Mouse (Mus musculus): ENCODE results near the gene Klk9. TPM values are rescaled to one million over a fixed set of nuclear protein-coding genes. Genes with fewer than 3 reads are reported as not detected.

The Klk9 gene
- polyA plus RNA-seq, 1 experiment, result not detected

DNA sequence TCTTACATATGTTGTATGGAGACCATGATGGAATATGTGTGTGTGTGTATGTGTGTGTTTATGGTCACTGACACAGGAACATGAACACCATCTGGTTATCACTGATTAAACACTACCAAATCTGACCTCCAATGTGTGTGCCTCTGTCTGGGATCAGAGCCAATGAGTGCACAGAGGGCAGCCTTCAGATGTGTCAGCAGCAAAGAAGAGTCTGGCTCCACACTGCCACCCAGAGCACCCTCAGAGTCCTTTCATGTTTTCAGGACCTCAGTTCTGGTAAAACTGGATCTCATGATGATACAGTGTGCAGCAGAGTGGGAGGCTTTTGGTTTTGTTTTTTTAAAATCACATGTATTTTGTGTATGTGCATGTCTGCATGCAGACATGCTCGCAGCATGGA, 6.4 kb upstream of the Klk9 start:
- Histone ChIP-seq H3K27ac (ENCODE audit: insufficient read depth, low read length) (no peak overlapping the region), H3K4me3 (ENCODE audit: insufficient read depth, low read length) (no peak overlapping the region), H3K4me1 (ENCODE audit: control insufficient read depth, insufficient read depth, low read length) (peaks cover 7% of the 10 kb centered on the region)
- TF ChIP-seq POLR2A (IDR thresholded peaks at IDR 0.05; ENCODE audit: low read depth, low read length) (no peak), CTCF (IDR thresholded peaks at IDR 0.05; ENCODE audit: borderline replicate concordance, insufficient read depth, low read length) (peak; percentile 15; the same call in 1 of the 2 replicates)

DNA sequence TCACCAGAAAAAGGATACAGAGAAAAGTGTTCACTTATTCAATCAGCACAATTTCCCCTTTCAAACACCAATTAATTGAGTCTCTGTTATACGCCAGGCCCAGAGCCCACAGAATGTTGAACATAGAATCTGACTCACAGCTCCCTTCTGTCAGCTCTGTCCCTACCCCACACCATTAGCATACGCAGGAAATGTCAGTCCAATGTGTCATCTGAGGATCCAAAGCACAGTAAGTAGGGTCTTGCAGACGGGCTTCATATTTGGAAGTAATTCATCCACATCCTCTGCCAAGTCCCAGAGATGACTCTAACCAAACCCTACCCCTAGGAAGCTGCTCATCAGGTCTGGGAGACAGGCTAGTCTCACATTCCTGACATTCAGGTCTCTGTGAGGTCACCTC, 3.6 kb upstream of the Klk9 start:
- Histone ChIP-seq H3K4me3 (ENCODE audit: insufficient read depth, low read length) (no peak overlapping the region), H3K4me1 (ENCODE audit: control insufficient read depth, insufficient read depth, low read length) (peaks cover 4% of the 10 kb centered on the region), H3K27ac (ENCODE audit: insufficient read depth, low read length) (peak overlapping the region; percentile 91)
- TF ChIP-seq CTCF (IDR thresholded peaks at IDR 0.05; ENCODE audit: borderline replicate concordance, insufficient read depth, low read length) (no peak), POLR2A (IDR thresholded peaks at IDR 0.05; ENCODE audit: low read depth, low read length) (no peak)

DNA sequence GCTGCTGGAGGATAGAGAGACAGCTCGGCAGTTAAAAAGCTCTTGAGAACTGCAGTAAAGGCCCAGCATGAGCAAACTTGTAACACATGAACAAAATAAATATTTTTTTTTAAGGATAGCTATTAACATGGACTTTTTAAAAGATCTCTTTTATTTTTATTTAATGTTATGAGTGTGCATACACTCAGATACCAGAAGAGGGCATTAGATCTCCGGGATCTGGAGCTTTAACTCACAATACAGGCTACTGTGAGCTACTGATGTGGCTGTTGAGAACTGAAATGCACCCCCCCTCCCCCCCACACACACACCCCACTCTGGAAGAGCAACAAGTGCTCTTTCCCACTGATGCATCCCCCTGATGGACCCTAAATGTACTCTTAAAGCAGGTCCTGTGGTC, 2.4 kb upstream of the Klk9 start:
- TF ChIP-seq CTCF (IDR thresholded peaks at IDR 0.05; ENCODE audit: borderline replicate concordance, insufficient read depth, low read length), result no peak
- TF ChIP-seq POLR2A (IDR thresholded peaks at IDR 0.05; ENCODE audit: low read depth, low read length), result no peak
- Histone ChIP-seq H3K4me3 (ENCODE audit: insufficient read depth, low read length) (no peak overlapping the region), H3K27ac (ENCODE audit: insufficient read depth, low read length) (peak overlapping the region; percentile 80), H3K4me1 (ENCODE audit: control insufficient read depth, insufficient read depth, low read length) (peaks cover 4% of the 10 kb centered on the region)

DNA sequence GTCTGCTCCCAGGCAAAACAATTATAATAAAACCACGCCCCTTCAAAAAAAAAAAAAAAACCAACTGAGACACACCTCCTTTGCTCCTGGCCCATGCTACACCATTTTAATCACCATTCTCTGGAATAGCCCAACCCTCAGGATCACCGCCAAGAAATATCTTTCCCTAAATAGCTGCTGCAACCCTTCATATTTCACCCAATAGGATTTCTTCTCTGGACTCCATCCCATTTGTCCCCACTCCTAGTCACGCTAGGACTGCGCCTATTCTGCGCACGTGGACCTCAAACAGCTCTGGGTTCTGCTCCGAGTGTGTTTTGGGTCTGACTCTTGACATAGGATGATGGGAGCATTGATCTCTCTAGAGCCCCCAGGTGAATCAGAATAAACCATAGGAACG, 4.7 kb downstream of the Klk9 start:
- Histone ChIP-seq H3K27ac (ENCODE audit: insufficient read depth, low read length) (no peak overlapping the region), H3K4me1 (ENCODE audit: control insufficient read depth, insufficient read depth, low read length) (no peaks in the 10 kb centered on the region), H3K4me3 (ENCODE audit: insufficient read depth, low read length) (peak overlapping the region; percentile 83)
- TF ChIP-seq POLR2A (IDR thresholded peaks at IDR 0.05; ENCODE audit: low read depth, low read length) (peak; percentile 43), CTCF (IDR thresholded peaks at IDR 0.05; ENCODE audit: borderline replicate concordance, insufficient read depth, low read length) (no peak)

DNA sequence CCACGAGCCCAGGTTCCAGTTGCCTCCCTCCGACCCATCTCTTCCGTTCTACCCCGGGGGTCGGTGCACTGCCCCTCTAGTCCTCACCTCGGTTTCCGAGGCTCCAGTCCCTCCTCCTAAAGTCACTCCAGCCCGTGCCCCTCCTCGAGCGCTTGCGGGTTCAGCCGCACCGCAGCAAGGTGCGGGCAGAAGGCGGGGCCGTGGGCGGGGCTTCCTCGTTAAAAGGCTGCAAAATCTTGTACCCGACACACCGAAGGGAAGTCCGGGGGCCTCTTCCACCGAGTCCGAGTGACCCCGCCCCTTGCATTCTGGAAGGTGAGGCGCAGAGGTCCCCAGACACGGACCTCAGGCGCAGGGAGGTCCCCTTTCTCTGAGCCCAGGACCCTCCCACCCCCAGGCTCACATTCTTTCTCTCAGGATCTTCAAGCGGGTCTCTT, 5.7 kb downstream of the Klk9 start, which contains the start of gene Klk8:
Gene Klk8 (plus strand): TSS at position 245 of the 437 bp plus-strand sequence.
- Histone ChIP-seq H3K4me3 (ENCODE audit: insufficient read depth, low read length) (peak within 1 kb of the TSS; percentile 83), H3K4me1 (ENCODE audit: control insufficient read depth, insufficient read depth, low read length) (no peaks in the 10 kb centered on the region), H3K27ac (ENCODE audit: insufficient read depth, low read length) (no peak within 1 kb of the TSS)
- no peak for TF ChIP-seq CTCF (IDR thresholded peaks at IDR 0.05; ENCODE audit: borderline replicate concordance, insufficient read depth, low read length)
- no peak for TF ChIP-seq POLR2A (IDR thresholded peaks at IDR 0.05; ENCODE audit: low read depth, low read length)

DNA sequence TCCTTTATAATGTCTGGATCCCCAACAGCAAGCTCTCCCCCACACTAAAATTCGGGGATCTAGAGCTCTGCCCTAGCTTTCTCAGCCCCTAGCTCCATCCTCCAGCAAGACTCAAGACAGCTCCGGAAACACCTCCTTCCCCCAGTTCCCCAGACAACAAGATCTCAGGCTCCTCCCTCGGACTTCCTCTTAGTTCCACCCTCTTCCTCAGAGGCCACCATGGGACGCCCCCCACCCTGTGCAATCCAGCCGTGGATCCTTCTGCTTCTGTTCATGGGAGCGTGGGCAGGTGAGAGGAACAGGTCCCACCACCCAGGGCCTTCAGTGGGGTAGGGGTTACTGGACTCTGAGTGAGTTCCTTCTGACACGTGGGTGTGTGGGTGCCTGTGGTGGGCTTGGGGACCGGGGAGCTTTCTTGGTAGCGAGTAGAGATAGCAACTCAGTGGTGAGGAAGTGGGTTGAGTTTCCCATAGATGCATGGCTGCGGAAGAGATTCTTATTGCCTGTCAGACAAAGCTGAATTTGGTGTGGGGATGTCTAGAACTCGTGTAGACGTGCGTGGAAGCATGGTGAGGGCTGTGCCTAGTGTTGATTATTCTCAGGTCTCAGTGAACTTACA, 6.3 kb downstream of the Klk9 start:
- Histone ChIP-seq H3K27ac (ENCODE audit: insufficient read depth, low read length) (no peak overlapping the region), H3K4me1 (ENCODE audit: control insufficient read depth, insufficient read depth, low read length) (no peaks in the 10 kb centered on the region), H3K4me3 (ENCODE audit: insufficient read depth, low read length) (peak overlapping the region; percentile 83)
- TF ChIP-seq CTCF (IDR thresholded peaks at IDR 0.05; ENCODE audit: borderline replicate concordance, insufficient read depth, low read length) (no peak), POLR2A (IDR thresholded peaks at IDR 0.05; ENCODE audit: low read depth, low read length) (0 out of 2 replicates have a peak, but pooled peaks have one; percentile 20)

DNA sequence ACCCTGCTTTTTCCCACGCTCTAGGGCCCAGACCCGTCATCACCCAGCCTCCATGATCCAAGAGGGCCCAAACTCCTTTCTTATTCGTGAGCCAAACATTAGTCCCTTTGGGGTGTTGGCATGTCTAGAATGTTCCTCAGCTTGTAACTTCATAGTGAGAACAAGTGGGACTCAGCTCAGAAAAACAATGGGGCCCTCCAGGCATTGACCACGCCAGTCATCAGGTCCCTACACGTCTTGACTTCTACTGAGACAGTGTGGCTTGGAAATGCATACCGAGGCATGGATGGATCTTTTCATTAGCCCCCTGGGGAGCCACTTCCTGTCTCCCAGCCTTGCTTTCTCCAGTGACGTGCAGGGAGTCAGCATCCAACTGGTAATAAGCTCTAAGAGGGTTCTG, 8.2 kb downstream of the Klk9 start:
- TF ChIP-seq CTCF (IDR thresholded peaks at IDR 0.05; ENCODE audit: borderline replicate concordance, insufficient read depth, low read length) (no peak), POLR2A (IDR thresholded peaks at IDR 0.05; ENCODE audit: low read depth, low read length) (no peak)
- H3K4me1 ChIP-seq (ENCODE audit: control insufficient read depth, insufficient read depth, low read length), result no peaks in the 10 kb centered on the region
- H3K27ac ChIP-seq (ENCODE audit: insufficient read depth, low read length), result no peak overlapping the region
- H3K4me3 ChIP-seq (ENCODE audit: insufficient read depth, low read length), result no peak overlapping the region

DNA sequence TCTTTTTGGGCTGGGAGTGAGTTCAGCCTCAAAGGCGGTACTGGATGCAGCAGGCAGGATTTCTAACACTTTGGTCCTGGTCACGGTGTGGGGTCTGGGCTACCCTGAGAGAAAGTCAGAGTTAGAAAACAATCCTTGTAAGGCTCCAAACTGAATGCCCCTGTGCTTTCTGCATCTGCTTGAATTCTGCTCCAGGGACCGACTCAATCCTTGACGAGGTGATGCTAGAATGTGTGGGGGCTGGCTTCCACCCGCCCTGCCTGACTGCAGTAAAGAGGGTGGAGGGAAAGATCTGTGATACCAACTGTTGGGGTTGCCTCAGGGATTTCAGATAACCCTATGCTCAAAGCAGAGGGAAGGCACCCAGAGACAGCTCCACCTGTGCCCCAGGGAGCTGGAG, 19.3 kb downstream of the Klk9 start, which contains the start of gene Klk7:
Gene Klk7 (plus strand): TSS at position 301 of the 400 bp plus-strand sequence.
- Histone ChIP-seq H3K27ac (ENCODE audit: insufficient read depth, low read length) (no peak within 1 kb of the TSS), H3K4me1 (ENCODE audit: control insufficient read depth, insufficient read depth, low read length) (no peaks in the 10 kb centered on the region), H3K4me3 (ENCODE audit: insufficient read depth, low read length) (no peak within 1 kb of the TSS)
- TF ChIP-seq POLR2A (IDR thresholded peaks at IDR 0.05; ENCODE audit: low read depth, low read length) (no peak), CTCF (IDR thresholded peaks at IDR 0.05; ENCODE audit: borderline replicate concordance, insufficient read depth, low read length) (no peak)

DNA sequence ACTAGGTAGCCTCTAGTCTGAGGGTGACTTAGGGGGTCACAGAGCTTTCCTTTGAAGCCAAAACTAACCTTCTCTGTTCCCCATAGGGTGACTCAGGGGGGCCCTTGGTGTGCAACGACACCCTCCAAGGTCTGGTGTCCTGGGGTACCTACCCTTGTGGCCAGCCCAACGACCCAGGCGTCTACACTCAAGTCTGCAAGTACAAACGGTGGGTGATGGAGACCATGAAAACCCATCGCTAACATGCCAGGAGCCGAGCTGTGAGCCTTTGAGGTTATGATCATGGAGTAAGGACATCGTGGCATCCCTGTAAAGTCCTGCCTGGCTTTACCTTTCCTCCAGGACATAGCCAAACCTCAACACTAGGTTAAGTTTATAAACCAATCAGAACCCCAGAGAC, 23.5 kb downstream of the Klk9 start:
- no peak overlapping the region for H3K27ac ChIP-seq (ENCODE audit: insufficient read depth, low read length)
- TF ChIP-seq POLR2A (IDR thresholded peaks at IDR 0.05; ENCODE audit: low read depth, low read length) (no peak), CTCF (IDR thresholded peaks at IDR 0.05; ENCODE audit: borderline replicate concordance, insufficient read depth, low read length) (no peak)
- H3K4me1 ChIP-seq (ENCODE audit: control insufficient read depth, insufficient read depth, low read length), result no peaks in the 10 kb centered on the region
- no peak overlapping the region for H3K4me3 ChIP-seq (ENCODE audit: insufficient read depth, low read length)

DNA sequence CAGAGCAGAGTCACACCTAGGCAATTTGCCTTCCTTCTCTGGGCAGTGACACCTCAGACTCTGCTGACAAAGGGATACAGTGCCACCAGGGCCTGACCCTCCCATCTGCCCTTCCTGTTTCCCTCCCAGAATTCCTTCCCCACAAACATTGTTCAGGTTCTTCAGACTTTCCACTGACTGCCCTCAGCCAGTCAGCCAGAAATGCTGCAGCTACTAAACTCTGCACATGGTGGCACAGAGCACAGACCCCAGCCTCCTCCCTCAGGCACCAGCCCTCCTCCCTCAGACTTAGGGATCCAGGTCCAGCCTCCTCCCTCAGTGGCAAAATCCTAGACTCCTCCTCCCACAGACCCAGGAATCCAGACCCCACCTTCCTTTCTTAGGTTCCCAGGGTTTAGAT, 25.1 kb downstream of the Klk9 start:
- Histone ChIP-seq H3K4me3 (ENCODE audit: insufficient read depth, low read length) (no peak overlapping the region), H3K27ac (ENCODE audit: insufficient read depth, low read length) (no peak overlapping the region), H3K4me1 (ENCODE audit: control insufficient read depth, insufficient read depth, low read length) (no peaks in the 10 kb centered on the region)
- TF ChIP-seq CTCF (IDR thresholded peaks at IDR 0.05; ENCODE audit: borderline replicate concordance, insufficient read depth, low read length) (no peak), POLR2A (IDR thresholded peaks at IDR 0.05; ENCODE audit: low read depth, low read length) (no peak)
